Comparison of ENCODE assay signal across 13 mouse cellular contexts in the genomic region with DNA sequence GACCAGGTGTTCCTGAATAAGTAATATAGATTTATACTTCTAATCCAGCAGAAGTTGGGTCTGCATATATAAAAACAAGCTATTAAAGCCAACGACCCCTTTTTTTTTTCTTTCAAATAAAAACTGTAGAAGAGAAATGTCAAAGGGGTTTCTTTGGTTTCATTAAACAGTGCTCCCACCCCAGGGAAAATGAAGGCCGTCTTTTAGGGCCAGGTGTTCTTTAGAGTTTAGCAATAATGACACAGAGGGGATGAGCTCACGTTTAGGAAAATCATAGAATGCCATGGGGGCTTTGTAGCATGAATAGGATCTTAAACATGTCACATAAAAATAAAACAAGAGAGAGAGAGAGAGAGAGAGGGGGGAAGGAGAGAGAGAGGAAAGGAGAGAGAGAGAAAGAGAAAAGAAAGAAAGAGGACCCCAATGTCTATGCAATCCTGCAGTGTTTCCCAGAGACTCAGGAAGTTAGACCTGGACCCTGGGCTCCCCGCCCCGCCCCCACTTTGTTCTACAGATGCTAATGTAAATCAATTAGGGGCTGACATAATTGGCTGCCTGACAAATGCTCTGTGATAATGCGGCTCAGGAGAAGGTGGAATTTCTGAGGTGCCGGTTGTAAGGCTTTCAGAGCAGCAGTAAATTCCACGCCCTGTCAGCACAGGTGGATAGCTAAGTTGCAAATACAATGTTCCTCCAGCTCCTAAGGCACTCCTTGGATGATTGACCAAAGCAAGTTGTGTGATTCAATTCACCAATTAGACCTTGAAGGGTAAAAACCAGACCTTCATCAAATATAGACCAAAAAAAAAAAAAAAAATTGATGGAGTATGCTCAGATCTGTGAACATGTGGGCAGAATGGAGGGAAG.
DNase-seq lines count a peak whose midpoint lies in the region; ATAC-seq and TF ChIP-seq lines count a peak whose summit lies in the region.
"Had no signal": no experiment of that assay in that cellular context is flagged by ENCODE, and none has a peak within 500 bp of the region (broad histone marks: within the 10 kb centered on the region; RNA-seq: fewer than 3 reads in every experiment).

No protein-coding gene starts in this region.

- H3K9ac ChIP-seq in intestine, embryonic 15.5 days: no peak overlapping the region
- no peak overlapping the region for H3K9ac ChIP-seq in intestine, postnatal 0 days (ENCODE audit: low read depth, low read length)
- H3K9ac ChIP-seq in stomach, embryonic 16.5 days (ENCODE audit: low read length): no peak overlapping the region
- H3K9ac ChIP-seq in stomach, postnatal 0 days (ENCODE audit: low read length): no peak overlapping the region
- H3K9ac ChIP-seq in heart, embryonic 11.5 days (ENCODE audit: low read depth, low read length): no peak overlapping the region
- H3K9ac ChIP-seq: lung, embryonic 15.5 days had no signal

- WGBS in intestine, embryonic 15.5 days: 23% methylated on average over 8 of the region's 8 CpGs
- WGBS in intestine, postnatal 0 days: 32% methylated on average over 8 of the region's 8 CpGs
- WGBS in stomach, embryonic 16.5 days: 27% methylated on average over 8 of the region's 8 CpGs
- 31% methylated on average over 8 of the region's 8 CpGs for WGBS in stomach, postnatal 0 days
- WGBS in heart, embryonic 11.5 days (ENCODE audit: insufficient replicate concordance): 34% methylated on average over 8 of the region's 8 CpGs

- H3K36me3 ChIP-seq in intestine, embryonic 15.5 days: no peaks in the 10 kb centered on the region
- H3K36me3 ChIP-seq in intestine, postnatal 0 days (ENCODE audit: control insufficient read depth, insufficient read depth): no peaks in the 10 kb centered on the region
- H3K36me3 ChIP-seq in stomach, embryonic 16.5 days (ENCODE audit: control insufficient read depth, insufficient read depth, low read length): no peaks in the 10 kb centered on the region
- no peaks in the 10 kb centered on the region for H3K36me3 ChIP-seq in stomach, postnatal 0 days (ENCODE audit: control insufficient read depth, insufficient read depth, low read length)
- H3K36me3 ChIP-seq in heart, embryonic 11.5 days (ENCODE audit: control insufficient read depth, insufficient read depth, low read length): no peaks in the 10 kb centered on the region
- H3K36me3 ChIP-seq: lung, embryonic 15.5 days had no signal

- no peak overlapping the region for H3K4me2 ChIP-seq in intestine, embryonic 15.5 days (replicated peaks)
- no peak overlapping the region for H3K4me2 ChIP-seq in intestine, postnatal 0 days (replicated peaks; ENCODE audit: low read depth)
- no peak overlapping the region for H3K4me2 ChIP-seq in stomach, embryonic 16.5 days (ENCODE audit: low read depth, low read length)
- no peak overlapping the region for H3K4me2 ChIP-seq in stomach, postnatal 0 days (replicated peaks; ENCODE audit: low read depth)
- H3K4me2 ChIP-seq in heart, embryonic 11.5 days: no peak overlapping the region
- H3K4me2 ChIP-seq: lung, embryonic 15.5 days had no signal

- peak; percentile 36; the same call in 1 of the 2 replicates for ATAC-seq in intestine, embryonic 15.5 days
- ATAC-seq in intestine, postnatal 0 days: no peak
- ATAC-seq in stomach, embryonic 16.5 days (ENCODE audit: insufficient read depth, low FRiP score): peak; percentile 25; the same call in 1 of the 2 replicates
- ATAC-seq in stomach, postnatal 0 days (ENCODE audit: low FRiP score, low TSS enrichment): no peak
- no peak for ATAC-seq in heart, embryonic 11.5 days (replicated peaks; ENCODE audit: insufficient number of reproducible peaks, low FRiP score, low TSS enrichment)
- ATAC-seq: CD4-positive, CD25-positive, alpha-beta regulatory T cell, adult 4 months had no signal

- H3K27me3 ChIP-seq in intestine, embryonic 15.5 days (replicated peaks): no peaks in the 10 kb centered on the region
- H3K27me3 ChIP-seq in intestine, postnatal 0 days (replicated peaks; ENCODE audit: control insufficient read depth, insufficient read depth, low read length): no peaks in the 10 kb centered on the region
- H3K27me3 ChIP-seq in stomach, embryonic 16.5 days (ENCODE audit: control insufficient read depth, insufficient read depth, low read length): no peaks in the 10 kb centered on the region
- H3K27me3 ChIP-seq in stomach, postnatal 0 days (ENCODE audit: control insufficient read depth, insufficient read depth, low read length): no peaks in the 10 kb centered on the region
- H3K27me3 ChIP-seq in heart, embryonic 11.5 days (ENCODE audit: control insufficient read depth, insufficient read depth, low read length): no peaks in the 10 kb centered on the region
- H3K27me3 ChIP-seq: lung, embryonic 15.5 days had no signal

- H3K27ac ChIP-seq in intestine, embryonic 15.5 days: no peak overlapping the region
- H3K27ac ChIP-seq in intestine, postnatal 0 days (ENCODE audit: low read depth, low read length): no peak overlapping the region
- H3K27ac ChIP-seq in stomach, embryonic 16.5 days (ENCODE audit: low read length): no peak overlapping the region
- H3K27ac ChIP-seq in stomach, postnatal 0 days (replicated peaks): no peak overlapping the region
- H3K27ac ChIP-seq in heart, embryonic 11.5 days (ENCODE audit: low read depth, low read length): no peak overlapping the region
- H3K27ac ChIP-seq: lung, embryonic 15.5 days had no signal

- TF ChIP-seq EP300 in stomach, postnatal 0 days (optimal IDR thresholded peaks at IDR 0.05): no peak

- no peak for TF ChIP-seq CTCF in intestine, postnatal 0 days (IDR thresholded peaks at IDR 0.05; ENCODE audit: low read depth)
- no peak for TF ChIP-seq CTCF in stomach, postnatal 0 days (IDR thresholded peaks at IDR 0.05; ENCODE audit: low read depth)

- H3K4me3 ChIP-seq in intestine, embryonic 15.5 days (replicated peaks): no peak overlapping the region
- H3K4me3 ChIP-seq in intestine, postnatal 0 days (ENCODE audit: low read depth, low read length): no peak overlapping the region
- no peak overlapping the region for H3K4me3 ChIP-seq in stomach, embryonic 16.5 days (replicated peaks; ENCODE audit: low read length)
- H3K4me3 ChIP-seq in stomach, postnatal 0 days (ENCODE audit: low read depth, low read length): no peak overlapping the region
- no peak overlapping the region for H3K4me3 ChIP-seq in heart, embryonic 11.5 days (ENCODE audit: low read depth, low read length)
- H3K4me3 ChIP-seq: lung, embryonic 15.5 days had no signal

- no peaks in the 10 kb centered on the region for H3K9me3 ChIP-seq in intestine, embryonic 15.5 days
- H3K9me3 ChIP-seq in intestine, postnatal 0 days (ENCODE audit: control insufficient read depth): no peaks in the 10 kb centered on the region
- no peaks in the 10 kb centered on the region for H3K9me3 ChIP-seq in stomach, embryonic 16.5 days (replicated peaks; ENCODE audit: control insufficient read depth, low read length)
- H3K9me3 ChIP-seq in stomach, postnatal 0 days (ENCODE audit: control insufficient read depth, low read length): no peaks in the 10 kb centered on the region
- no peaks in the 10 kb centered on the region for H3K9me3 ChIP-seq in heart, embryonic 11.5 days (replicated peaks; ENCODE audit: control insufficient read depth, low read length)
- H3K9me3 ChIP-seq: lung, embryonic 15.5 days had no signal

- no peak for DNase-seq in stomach, postnatal 0 days (ENCODE audit: low spot score)
- peak; percentile 54 for DNase-seq in hindlimb bud, embryonic 11.5 days (ENCODE audit: extremely low spot score, low read depth, low spot score)
- DNase-seq in retina, postnatal 1 day: peak; percentile 50
- no peak for DNase-seq in gastrocnemius, postnatal 25 days
- DNase-seq: adrenal gland, postnatal 10 days; liver; thymus, adult 2 months had no signal

- H3K4me1 ChIP-seq in intestine, embryonic 15.5 days (replicated peaks): no peaks in the 10 kb centered on the region
- H3K4me1 ChIP-seq in intestine, postnatal 0 days (replicated peaks; ENCODE audit: control insufficient read depth, insufficient read depth, low read length): no peaks in the 10 kb centered on the region
- H3K4me1 ChIP-seq in stomach, embryonic 16.5 days (ENCODE audit: control insufficient read depth, insufficient read depth, low read length): no peaks in the 10 kb centered on the region
- H3K4me1 ChIP-seq in stomach, postnatal 0 days (replicated peaks; ENCODE audit: control insufficient read depth, insufficient read depth): no peaks in the 10 kb centered on the region
- H3K4me1 ChIP-seq in heart, embryonic 11.5 days (ENCODE audit: control insufficient read depth, insufficient read depth, low read length): no peaks in the 10 kb centered on the region
- H3K4me1 ChIP-seq: lung, embryonic 15.5 days had no signal

Comparison
In these comparisons a context has a peak if more than half of its experiments do, and no peak if none do; other contexts are left out.
1. ATAC-seq: peak in intestine, embryonic 15.5 days (single experiment) and stomach, embryonic 16.5 days (single experiment); none in intestine, postnatal 0 days (single experiment), stomach, postnatal 0 days (single experiment) and heart, embryonic 11.5 days (single experiment).
2. DNase-seq: peak in hindlimb bud, embryonic 11.5 days (single experiment) and retina, postnatal 1 day (single experiment); none in stomach, postnatal 0 days (single experiment) and gastrocnemius, postnatal 25 days (single experiment).